Mouse (Mus musculus) lung, postnatal 0 days (tissue): ENCODE data around the gene Isca1. TPM values are rescaled to one million over a fixed set of nuclear protein-coding genes. Genes with fewer than 3 reads are reported as not detected.
A peak's percentile ranks its signal among the peaks of the same experiment; 100 is the strongest.
"Not testable (repeated sequence)": the region's sequence is repeated elsewhere in the genome, so short reads cannot be mapped to it uniquely, and the experiment has no call there.

Experiments used
- ATAC-seq: fragments of 200-750 bp; cut with Nextera tagmentation; 2 replicates; pipeline ENCODE4 v1.8.0; 2017; ENCODE audit warnings: moderate library complexity
- DNase-seq: peaks from one replicate; pipeline ENCODE4 v3.0.0-alpha.2; 2016; ENCODE audit warnings: low spot score
- H3K27ac ChIP-seq: fragments of 300-500 bp; sonication (generic); 2 replicates; pipeline ENCODE4 v1.5.1; 2014; ENCODE audit warnings: antibody characterized with exemption, mild to moderate bottlenecking, low read length, mixed read lengths
- H3K27me3 ChIP-seq: fragments of 300-500 bp; sonication (generic); replicated peaks from 2 replicates; pipeline ENCODE4 v1.6.1; 2014; ENCODE audit warnings: low read length, mixed read lengths; ENCODE audit not compliant: insufficient read depth
- H3K36me3 ChIP-seq: fragments of 300-500 bp; sonication (generic); 2 replicates; pipeline ENCODE4 v1.6.1; 2014; ENCODE audit warnings: low read length, mixed read lengths; ENCODE audit not compliant: insufficient read depth
- H3K4me1 ChIP-seq: fragments of 300-500 bp; sonication (generic); 2 replicates; pipeline ENCODE4 v1.6.1; 2014; ENCODE audit warnings: antibody characterized with exemption, low read depth, low read length, mixed read lengths; ENCODE audit not compliant: insufficient read depth
- H3K4me2 ChIP-seq: fragments of 300-500 bp; sonication (generic); replicated peaks from 2 replicates; pipeline ENCODE4 v1.6.1; 2014; ENCODE audit warnings: low read depth, mild to moderate bottlenecking, low read length, moderate library complexity, mixed read lengths
- H3K4me3 ChIP-seq: fragments of 300-500 bp; sonication (generic); 2 replicates; pipeline ENCODE4 v1.5.1; 2014; ENCODE audit warnings: low read depth, low read length
- H3K9ac ChIP-seq: fragments of 300-500 bp; sonication (generic); replicated peaks from 2 replicates; pipeline ENCODE4 v1.6.1; 2014; ENCODE audit warnings: low read depth, mild to moderate bottlenecking
- H3K9me3 ChIP-seq: fragments of 300-500 bp; sonication (generic); 2 replicates; pipeline ENCODE4 v1.6.1; 2016; ENCODE audit warnings: low read length, mixed read lengths
- CTCF ChIP-seq: IDR thresholded peaks from 2 replicates; pipeline ENCODE4 v1.5.1; 2016; ENCODE audit warnings: antibody characterized with exemption, mild to moderate bottlenecking
- EP300 ChIP-seq: IDR thresholded peaks from 2 replicates; pipeline ENCODE4 v1.6.1; 2016; ENCODE audit warnings: antibody characterized with exemption, mild to moderate bottlenecking, control low read depth
- WGBS: fragments of 180-500 bp; shearing (Covaris S2); extraction: QIAGEN DNeasy Blood & Tissue Kit; methylation state at CpG from one replicate; pipeline ENCODE4 v1.1.7; 2014; 5-methylcytosine and 5-hydroxymethylcytosine counted together
- polyA plus RNA-seq: library from polyadenylated mRNA; unstranded; fragments of >200 nt; fragmentation: Nextera tagmentation; extraction: Ambion mirVana; gene quantifications from 2 replicates; pipeline ENCODE4 v1.2.1, GENCODE M21; 2015

The Isca1 gene
- polyA plus RNA-seq, 1 experiment from 2014 or later: 135 TPM

GRCm38 (mm10) chr13:59718857-59719440 lies 50.7 kb downstream of the Isca1 start:
- H3K27me3 ChIP-seq: not testable (repeated sequence)

GRCm38 (mm10) chr13:59713710-59714109 lies 55.9 kb downstream of the Isca1 start:
- no peak overlapping the region for H3K4me2 ChIP-seq
- no peak overlapping the region for H3K27ac ChIP-seq
- 36% methylated on average over 3 of the region's 3 CpGs for WGBS
- no peak for DNase-seq
- H3K27me3 ChIP-seq: no peaks in the 10 kb centered on the region
- no peaks in the 10 kb centered on the region for H3K9me3 ChIP-seq
- no peak for ATAC-seq
- H3K4me3 ChIP-seq: no peak overlapping the region
- no peak overlapping the region for H3K9ac ChIP-seq
- no peaks in the 10 kb centered on the region for H3K4me1 ChIP-seq
- H3K36me3 ChIP-seq: no peaks in the 10 kb centered on the region
- TF ChIP-seq CTCF (no peak), EP300 (no peak)

More at GRCm38 (mm10) chr13:59718857-59719440, 50.7 kb downstream of the Isca1 start:
- H3K27ac ChIP-seq: 0 out of 2 replicates have a peak overlapping the region, but pooled peaks have one; percentile 47
- not testable (repeated sequence) for H3K36me3 ChIP-seq, H3K4me1 ChIP-seq, H3K9me3 ChIP-seq, H3K4me3 ChIP-seq, H3K4me2 ChIP-seq, H3K9ac ChIP-seq
- WGBS: 18% methylated on average over 6 of the region's 6 CpGs
- ATAC-seq (peak; percentile 94), DNase-seq (peak; percentile 65)
- 0 out of 2 replicates have a peak, but pooled peaks have one; percentile 19 for TF ChIP-seq EP300

GRCm38 (mm10) chr13:59711984-59712383 lies 57.6 kb downstream of the Isca1 start, which contains the start of gene Spata31d1b:
Spata31d1b (plus strand) TSS chr13:59712284.
- H3K27ac ChIP-seq, H3K9me3 ChIP-seq, H3K36me3 ChIP-seq, H3K9ac ChIP-seq, ATAC-seq, H3K4me3 ChIP-seq, H3K4me1 ChIP-seq, H3K4me2 ChIP-seq, DNase-seq, H3K27me3 ChIP-seq: not testable (repeated sequence)
- 59% methylated on average over 3 of the region's 3 CpGs for WGBS

- ATAC-seq: no peak
- WGBS: 86% methylated on average over 15 of the region's 15 CpGs
- no peak within 1 kb of the TSS for H3K4me3 ChIP-seq
Measured at GRCm38 (mm10) chr13:59710230-59710629, 59.4 kb downstream of the Isca1 start, which contains the start of gene Spata31d1a. Spata31d1a (minus strand) TSS chr13:59710330.

More at GRCm38 (mm10) chr13:59710230-59710629, 59.4 kb downstream of the Isca1 start, which contains the start of gene Spata31d1a:
- DNase-seq: no peak
- Histone ChIP-seq H3K27ac (no peak within 1 kb of the TSS), H3K4me1 (no peaks in the 10 kb centered on the region), H3K4me2 (no peak within 1 kb of the TSS), H3K9ac (no peak within 1 kb of the TSS), H3K9me3 (no peaks in the 10 kb centered on the region), H3K27me3 (no peaks in the 10 kb centered on the region), H3K36me3 (no peaks in the 10 kb centered on the region)
- TF ChIP-seq EP300 (no peak), CTCF (no peak)

Other genes with a start within 250 kb of the Isca1 start
- gene Agtpbp1, start 184.6 kb downstream of the Isca1 start, polyA plus RNA-seq: 14.1 and 17.3 TPM in 2 replicates
- gene Naa35, start 184.6 kb downstream of the Isca1 start, polyA plus RNA-seq: 43.3 and 53.5 TPM in 2 replicates
- gene Golm1, start 94.0 kb downstream of the Isca1 start, polyA plus RNA-seq: 31.8 and 32.4 TPM in 2 replicates
- not detected in 2 replicates for gene 4921517D22Rik, start 75.7 kb downstream of the Isca1 start, polyA plus RNA-seq
- 0.14 and 0.41 TPM in 2 replicates for gene Spata31d1a, start 59.5 kb downstream of the Isca1 start, polyA plus RNA-seq
- gene Spata31d1b, start 57.5 kb downstream of the Isca1 start, polyA plus RNA-seq: not detected in 2 replicates
- not detected in 2 replicates for gene Spata31d1d, start 38.1 kb downstream of the Isca1 start, polyA plus RNA-seq
- gene 1700014D04Rik, start 23.1 kb downstream of the Isca1 start, polyA plus RNA-seq: 0.05 and 0.18 TPM in 2 replicates
- not detected in 2 replicates for gene Gm49354, start 12.4 kb upstream of the Isca1 start, polyA plus RNA-seq
- gene Tut7, start 53.3 kb upstream of the Isca1 start, polyA plus RNA-seq: 41.5 and 50.4 TPM in 2 replicates